Mouse (Mus musculus): ENCODE results near the gene Tmem269.

Tmem269 gene

DNA sequence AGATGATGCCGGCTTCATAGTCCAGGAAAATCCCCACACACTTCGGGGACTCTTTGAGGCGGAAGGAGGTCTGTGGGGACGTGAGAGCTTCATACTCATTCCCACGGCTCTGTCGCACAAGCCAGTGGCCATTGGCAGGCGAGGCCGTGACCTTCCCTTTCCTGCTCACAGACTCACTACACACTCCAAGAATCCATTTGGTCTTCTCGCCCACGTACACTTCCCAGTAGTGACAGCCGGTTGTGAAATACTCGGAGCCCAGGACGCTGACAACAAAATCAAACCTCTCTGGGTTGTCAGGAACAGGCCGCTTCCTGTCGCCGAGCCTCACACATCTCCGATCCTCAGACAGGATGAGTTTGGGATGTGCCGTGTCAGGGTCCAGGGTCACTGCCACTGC is 39.7 kb downstream of the Tmem269 start:
- DNase-seq, result no peak

DNA sequence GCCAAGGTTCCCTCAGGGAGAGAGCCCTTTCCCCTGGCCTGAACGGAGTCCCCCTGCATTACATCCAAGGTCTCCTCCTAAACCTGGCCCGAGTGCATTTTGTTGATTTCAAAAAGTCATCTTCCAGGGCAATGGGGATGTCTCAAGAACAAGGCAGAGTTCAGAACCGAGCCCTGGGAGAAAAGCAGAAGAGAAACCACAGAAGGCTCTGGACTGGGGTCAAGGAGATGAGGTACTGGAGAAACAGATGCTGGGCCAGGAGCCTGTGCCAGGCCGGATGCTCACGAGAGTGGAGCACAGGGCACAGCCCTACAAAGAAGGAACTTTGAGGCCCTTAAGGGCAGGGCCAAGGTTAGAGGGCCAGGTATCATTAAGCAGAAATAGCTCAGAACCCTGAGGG is 40.3 kb downstream of the Tmem269 start:
- DNase-seq, result no peak

DNA sequence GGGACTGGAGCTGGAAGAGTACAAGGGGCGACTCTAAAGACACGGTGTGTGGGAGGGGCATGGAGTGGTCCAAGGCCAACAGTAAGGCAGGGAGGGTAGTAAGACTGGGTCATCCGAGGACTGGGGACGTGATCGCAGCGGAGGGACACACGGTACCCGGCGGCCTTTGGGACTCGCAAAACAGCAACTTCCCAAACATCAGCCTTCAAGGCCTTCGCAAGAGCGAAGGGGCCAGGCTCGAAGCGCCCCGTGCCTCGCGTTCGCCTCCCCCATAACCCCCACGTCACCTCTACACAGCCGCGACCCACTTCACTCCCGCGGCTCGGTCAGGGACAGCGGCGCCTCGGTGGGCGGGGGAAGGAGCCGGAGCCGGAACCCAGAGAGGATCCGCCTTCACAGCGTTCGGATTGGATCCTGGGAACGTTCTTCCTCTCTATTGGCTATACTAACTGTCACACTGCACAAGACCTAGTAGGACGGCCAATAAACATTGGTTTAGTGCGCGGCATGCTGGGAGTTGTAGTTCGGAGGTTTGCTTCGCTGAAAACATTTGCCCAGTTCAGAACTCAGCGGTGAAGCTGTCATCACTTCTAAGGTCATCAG is 44.1 kb downstream of the Tmem269 start, which contains the start of gene Zfp691:
Zfp691 (minus strand) TSS at position 345 of the 603 bp plus-strand sequence.
- peak; percentile 98 for DNase-seq

DNA sequence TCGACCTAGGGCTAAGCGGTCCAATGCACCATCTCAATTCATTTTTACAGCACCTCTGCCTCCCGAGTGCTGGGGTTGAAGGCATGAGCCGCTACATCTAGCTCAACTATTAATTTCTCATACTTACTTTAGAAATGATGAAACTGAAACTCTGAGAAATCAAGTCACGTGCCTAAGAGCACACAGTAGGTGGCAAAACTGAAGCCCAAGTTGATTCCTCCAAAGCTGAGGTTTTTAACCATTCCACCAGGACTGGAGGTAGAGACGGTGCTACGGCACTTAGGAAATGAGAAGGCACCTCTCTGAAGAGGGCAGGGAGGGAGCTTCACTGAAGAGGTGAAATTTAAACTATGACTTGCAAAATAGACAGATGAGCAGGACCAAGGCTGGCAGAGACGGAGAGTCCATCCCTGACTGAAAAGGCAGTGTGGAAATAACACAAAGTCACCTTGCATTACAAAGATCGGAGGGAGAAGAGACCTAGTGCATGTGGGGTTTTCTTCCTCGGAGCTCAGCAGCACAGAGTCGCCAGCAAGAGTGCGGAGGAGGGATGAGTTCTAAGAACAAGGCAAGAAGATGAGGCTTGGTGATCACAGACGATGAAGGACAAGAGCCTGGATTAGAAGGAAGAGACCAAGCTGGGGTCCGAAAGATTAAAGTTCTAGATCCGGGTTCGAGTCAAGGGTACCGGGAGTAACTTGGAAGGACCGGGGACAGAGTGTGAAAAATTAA is 44.9 kb downstream of the Tmem269 start:
- DNase-seq, result peak; percentile 35

DNA sequence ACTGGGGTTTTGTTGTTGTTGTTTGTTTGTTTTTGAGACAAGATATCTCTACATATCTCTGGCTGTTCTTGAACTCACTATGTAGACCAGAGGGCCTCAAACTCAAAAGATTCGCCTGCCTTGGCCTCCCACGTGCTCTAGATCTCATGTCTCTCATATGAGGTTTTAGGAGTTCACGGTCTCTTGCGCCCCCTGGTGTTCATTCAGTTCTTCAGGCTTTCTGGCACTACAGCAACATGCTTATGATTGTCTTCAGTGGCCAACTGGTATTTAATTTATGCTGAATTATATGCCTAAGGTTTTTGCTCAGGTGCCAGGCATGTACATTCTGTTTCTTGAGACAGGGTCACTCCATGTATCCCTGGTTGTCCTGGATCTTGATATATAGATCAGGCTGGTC is 50.4 kb downstream of the Tmem269 start:
- DNase-seq, result peak; percentile 86

DNA sequence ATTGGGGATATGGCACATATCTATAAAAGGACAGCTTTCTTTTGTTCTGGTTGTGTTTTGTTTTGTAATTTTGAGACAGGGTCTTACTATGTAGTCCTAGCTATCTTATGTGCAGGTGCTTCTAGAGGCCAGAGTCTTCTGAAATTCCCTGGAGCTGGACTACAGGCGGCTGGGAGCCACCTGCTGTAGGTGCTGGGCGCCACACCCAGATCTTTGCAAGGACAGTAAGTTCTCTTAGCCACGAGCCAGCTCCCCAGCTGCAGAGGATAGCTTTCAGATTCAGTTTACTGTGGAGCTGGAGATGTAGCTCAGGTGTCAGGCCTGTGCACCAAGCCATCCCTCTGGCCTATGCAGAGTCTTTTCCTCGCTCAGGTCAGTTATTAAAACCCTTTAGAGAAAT is 50.9 kb downstream of the Tmem269 start:
- DNase-seq, result no peak

DNA sequence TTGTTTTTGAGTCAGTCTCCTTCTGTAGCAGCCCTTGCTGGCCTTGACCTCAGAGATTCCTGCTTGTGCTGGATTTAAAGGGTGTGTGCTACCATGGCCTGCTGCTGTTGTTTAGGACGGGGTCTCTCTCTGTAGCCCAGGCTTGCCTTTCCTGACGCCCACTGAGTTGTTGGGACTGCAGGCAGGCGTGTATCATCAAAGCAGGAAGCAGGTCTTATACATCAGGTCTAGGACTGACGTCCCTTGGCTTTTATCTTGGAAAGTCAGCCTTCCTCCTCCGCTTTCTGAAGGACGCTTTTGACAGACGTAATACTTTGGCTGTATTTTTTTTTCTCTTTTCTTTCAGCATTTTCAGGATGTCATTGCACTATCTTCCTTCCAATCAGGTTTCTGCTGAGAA is 52.1 kb downstream of the Tmem269 start:
- no peak for DNase-seq

DNA sequence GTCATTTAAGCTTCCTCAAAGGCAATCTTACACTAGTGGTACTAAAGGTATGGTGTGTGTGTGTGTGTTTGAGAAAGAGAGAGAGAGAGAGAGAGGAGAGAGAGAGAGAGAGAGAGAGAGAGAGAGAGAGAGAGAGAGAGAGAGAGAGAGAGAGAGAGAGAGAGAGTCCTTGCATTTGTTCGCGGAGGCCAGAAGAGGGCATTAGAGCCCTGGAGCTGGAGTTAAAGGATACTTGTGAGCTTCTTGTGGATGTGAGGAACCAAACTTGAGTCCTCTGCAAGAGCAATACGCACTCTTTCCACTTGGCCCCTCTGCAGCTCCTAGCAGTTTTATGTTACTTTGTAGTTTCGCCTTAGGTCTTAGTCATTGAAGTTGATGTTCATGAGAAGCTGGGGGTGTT is 55.0 kb downstream of the Tmem269 start:
- DNase-seq, result no peak

DNA sequence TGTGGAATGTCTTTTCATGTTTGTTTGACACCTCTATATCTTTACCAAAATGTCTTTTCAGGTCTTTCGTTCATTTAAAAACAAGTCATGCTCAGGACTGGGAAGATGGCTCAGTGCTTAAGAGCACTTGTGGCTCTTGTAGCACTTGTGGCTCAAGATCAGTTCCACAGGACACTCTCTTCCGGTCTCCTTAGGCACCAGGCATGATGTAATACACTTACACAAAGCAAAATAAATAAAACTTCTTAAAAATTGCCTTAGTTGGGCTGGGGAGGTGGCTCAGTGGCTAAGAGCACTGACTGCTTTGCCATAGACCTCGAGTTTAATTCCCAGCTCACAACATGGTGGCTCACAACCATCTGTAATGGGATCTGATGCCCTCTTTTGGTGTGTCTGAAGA is 56.7 kb downstream of the Tmem269 start:
- DNase-seq, result no peak

DNA sequence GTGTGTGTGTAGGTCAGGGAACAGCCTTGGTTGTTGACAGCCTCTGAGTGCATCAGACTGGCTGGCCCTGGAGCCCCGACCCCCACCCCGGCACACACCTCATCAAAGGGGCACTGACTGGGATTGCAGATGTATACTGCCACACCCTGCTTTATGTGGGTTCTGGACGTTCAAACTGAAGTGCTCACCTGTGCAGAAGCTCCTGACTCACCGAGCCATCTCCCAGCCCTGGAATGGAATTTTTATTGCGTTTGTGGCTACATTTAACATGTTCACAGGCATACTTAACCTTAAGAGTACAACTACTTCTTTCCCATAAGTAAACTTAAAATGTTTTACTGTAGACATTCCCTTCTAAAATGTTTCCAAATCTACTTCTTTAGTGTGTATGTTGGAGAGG is 60.1 kb downstream of the Tmem269 start:
- DNase-seq, result no peak

DNA sequence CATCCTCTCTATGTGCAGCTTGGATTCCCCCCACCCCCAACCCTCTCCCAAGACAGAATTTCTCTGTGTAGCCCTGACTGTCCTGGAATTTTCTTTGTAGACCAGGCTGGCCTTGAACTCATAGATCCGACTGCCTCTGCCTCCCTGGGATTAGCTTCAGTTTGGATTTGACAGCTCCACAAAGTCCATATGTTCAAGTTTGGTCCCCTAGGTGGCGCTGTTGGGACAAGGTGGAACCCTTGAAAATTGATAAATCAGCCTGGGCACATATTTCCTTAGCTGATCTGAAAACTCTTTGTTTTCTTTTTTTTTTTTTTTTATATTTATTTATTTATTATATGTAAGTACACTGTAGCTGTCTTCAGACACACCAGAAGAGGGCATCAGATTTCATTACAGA is 60.8 kb downstream of the Tmem269 start:
- DNase-seq, result no peak

Measured in right cerebral cortex, adult 18-20 months (tissue).